Mouse (Mus musculus) heart, embryonic 11.5 days (tissue): Measurements from ENCODE around the gene Pla2g5. TPM values are rescaled to one million over a fixed set of nuclear protein-coding genes. Genes with fewer than 3 reads are reported as not detected.

Experiments
- ATAC-seq: fragments of 200-750 bp; cut with Nextera tagmentation; replicated peaks from 2 replicates; pipeline ENCODE4 v1.8.0; 2017; ENCODE audit warnings: moderate library complexity; ENCODE audit not compliant: insufficient number of reproducible peaks, low FRiP score, low TSS enrichment
- H3K27ac ChIP-seq: fragments of 300-500 bp; sonication (generic); 2 replicates; pipeline ENCODE4 v1.5.1; 2014; ENCODE audit warnings: mild to moderate bottlenecking, low read depth, low read length
- H3K27me3 ChIP-seq: fragments of 300-500 bp; sonication (generic); 2 replicates; pipeline ENCODE4 v1.6.1; 2014; ENCODE audit warnings: mild to moderate bottlenecking, low read length, mixed read lengths; ENCODE audit not compliant: control insufficient read depth, insufficient read depth
- H3K36me3 ChIP-seq: fragments of 300-500 bp; sonication (generic); 2 replicates; pipeline ENCODE4 v1.6.1; 2014; ENCODE audit warnings: mild to moderate bottlenecking, low read length, moderate library complexity, mixed read lengths; ENCODE audit not compliant: control insufficient read depth, insufficient read depth
- H3K4me1 ChIP-seq: fragments of 300-500 bp; sonication (generic); 2 replicates; pipeline ENCODE4 v1.6.1; 2014; ENCODE audit warnings: low read length; ENCODE audit not compliant: control insufficient read depth, insufficient read depth
- H3K4me2 ChIP-seq: fragments of 300-500 bp; sonication (generic); 2 replicates; pipeline ENCODE4 v1.6.1; 2014; ENCODE audit warnings: mild to moderate bottlenecking, moderate library complexity
- H3K4me3 ChIP-seq: fragments of 300-500 bp; sonication (generic); 2 replicates; pipeline ENCODE4 v1.5.1; 2014; ENCODE audit warnings: low read depth, low read length
- H3K9ac ChIP-seq: fragments of 300-500 bp; sonication (generic); 2 replicates; pipeline ENCODE4 v1.6.1; 2014; ENCODE audit warnings: mild to moderate bottlenecking, low read depth, low read length, moderate library complexity
- H3K9me3 ChIP-seq: fragments of 300-500 bp; sonication (generic); replicated peaks from 2 replicates; pipeline ENCODE4 v1.6.1; 2016; ENCODE audit warnings: low read length; ENCODE audit not compliant: control insufficient read depth
- WGBS: fragments of 180-500 bp; shearing (Covaris S2); extraction: QIAGEN DNeasy Blood & Tissue Kit; methylation state at CpG from one replicate; pipeline ENCODE4 v1.1.7; 2014; ENCODE audit not compliant: insufficient replicate concordance; 5-methylcytosine and 5-hydroxymethylcytosine counted together
- polyA plus RNA-seq: library from polyadenylated mRNA; unstranded; fragments of >200 nt; fragmentation: Nextera tagmentation; extraction: Ambion mirVana; gene quantifications from 2 replicates; pipeline ENCODE4 v1.2.1, GENCODE M21; 2014

The Pla2g5 gene
- polyA plus RNA-seq, 1 experiment from 2014 or later: 1.1 TPM

DNA sequence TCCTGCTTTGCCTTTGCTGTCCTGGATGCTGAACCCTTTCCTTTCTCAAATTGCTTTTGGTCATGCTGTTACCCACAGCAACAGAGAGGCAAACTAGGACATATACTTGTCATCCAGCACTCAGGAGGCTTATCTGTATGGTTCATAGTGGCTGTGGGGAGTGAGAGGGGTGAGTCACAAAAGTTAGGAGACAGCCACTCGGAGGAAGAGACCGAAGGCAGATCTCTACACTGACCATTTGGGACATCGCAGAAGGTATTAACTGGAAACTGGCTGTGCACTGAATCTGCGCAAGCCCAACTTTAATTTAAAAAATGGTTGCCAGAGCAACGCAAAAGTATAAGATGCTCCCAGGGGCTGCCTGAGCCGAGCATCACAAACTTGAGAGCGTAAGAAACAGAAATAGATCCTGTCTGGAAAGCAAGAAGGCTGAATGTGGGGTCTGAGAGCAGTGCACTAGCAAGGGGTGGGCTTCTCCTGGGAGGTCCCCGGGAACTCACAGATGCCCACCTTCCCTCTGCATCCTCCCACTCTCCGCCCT is 8.1 kb downstream of the Pla2g5 start:
- Histone ChIP-seq H3K4me3 (no peak overlapping the region), H3K27me3 (no peaks in the 10 kb centered on the region), H3K36me3 (no peaks in the 10 kb centered on the region), H3K4me1 (0 out of 2 replicates have a peak, but pooled peaks cover 4% of the 10 kb centered on the region), H3K9me3 (no peaks in the 10 kb centered on the region), H3K4me2 (no peak overlapping the region), H3K27ac (no peak overlapping the region), H3K9ac (no peak overlapping the region)
- no peak for ATAC-seq
- 74% methylated on average over 9 of the region's 9 CpGs for WGBS

DNA sequence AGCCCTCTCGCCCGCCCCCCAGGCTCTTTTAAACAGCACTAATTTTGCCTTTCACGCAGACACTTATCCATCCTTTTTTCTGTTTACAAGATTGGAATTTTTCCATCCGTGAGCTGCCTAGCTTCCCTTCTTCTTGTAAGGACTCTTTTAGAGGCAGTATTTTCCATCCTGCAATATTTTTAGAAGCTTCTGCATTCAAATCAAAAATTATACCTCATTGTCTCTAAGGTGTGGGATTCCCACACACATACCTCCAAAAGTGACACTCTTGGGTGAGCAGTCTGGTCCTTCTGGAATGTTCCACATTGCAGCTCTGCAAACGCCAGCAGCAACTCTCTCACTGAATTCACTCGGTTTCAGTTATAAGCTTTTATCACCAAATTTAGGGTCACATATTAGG is 10.3 kb downstream of the Pla2g5 start:
- no peak overlapping the region for H3K9ac ChIP-seq
- H3K4me2 ChIP-seq: no peak overlapping the region
- no peaks in the 10 kb centered on the region for H3K36me3 ChIP-seq
- no peak for ATAC-seq
- H3K27ac ChIP-seq: no peak overlapping the region
- WGBS: 65% methylated on average over 6 of the region's 6 CpGs
- no peaks in the 10 kb centered on the region for H3K9me3 ChIP-seq
- H3K4me3 ChIP-seq: no peak overlapping the region
- no peaks in the 10 kb centered on the region for H3K4me1 ChIP-seq
- H3K27me3 ChIP-seq: no peaks in the 10 kb centered on the region

DNA sequence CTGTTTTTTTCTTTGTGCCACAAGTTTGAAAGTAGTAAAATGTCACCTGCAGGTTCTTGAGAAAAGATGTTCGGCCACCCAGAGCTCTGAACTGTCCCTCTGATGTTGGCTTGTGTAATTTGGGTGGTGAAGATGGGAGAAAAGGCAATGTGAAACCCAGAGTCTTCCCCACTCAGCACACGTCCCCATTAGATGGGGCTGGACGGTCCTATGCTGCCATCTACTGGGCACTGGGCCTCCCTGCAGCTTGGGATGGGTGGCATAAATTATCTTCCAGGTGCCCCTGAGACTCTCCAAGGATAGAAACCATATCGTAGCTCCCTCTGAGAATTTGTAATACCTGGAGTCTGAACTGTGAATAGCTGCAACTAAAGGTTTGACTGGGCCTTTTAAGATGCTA is 11.8 kb downstream of the Pla2g5 start:
- Histone ChIP-seq H3K27ac (no peak overlapping the region), H3K27me3 (no peaks in the 10 kb centered on the region), H3K9me3 (no peaks in the 10 kb centered on the region), H3K9ac (no peak overlapping the region), H3K4me2 (no peak overlapping the region), H3K4me3 (no peak overlapping the region), H3K4me1 (no peaks in the 10 kb centered on the region), H3K36me3 (no peaks in the 10 kb centered on the region)
- 4% methylated on average over 4 of the region's 4 CpGs for WGBS
- ATAC-seq: no peak

DNA sequence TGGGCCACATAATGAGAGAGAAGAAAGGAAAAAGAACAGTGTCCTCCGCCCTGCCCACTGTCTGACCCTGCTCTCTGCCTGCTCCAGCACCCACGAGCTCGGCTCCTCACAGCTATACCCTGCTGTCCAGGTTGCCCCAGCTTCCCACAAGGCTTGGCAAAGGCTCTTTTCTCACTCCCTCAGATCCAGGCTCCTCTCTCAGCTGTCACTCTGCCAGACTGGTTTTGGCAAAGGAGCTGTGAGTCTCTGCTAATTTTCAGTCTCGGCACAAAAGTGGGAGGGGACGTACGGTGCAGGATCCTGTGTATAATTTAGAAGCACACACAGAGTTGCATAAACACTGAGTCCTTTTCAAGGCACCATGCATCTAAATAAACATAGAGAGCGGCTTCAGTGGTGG is 21.9 kb downstream of the Pla2g5 start:
- no peak overlapping the region for H3K9ac ChIP-seq
- peaks cover 2% of the 10 kb centered on the region; the same call in 1 of the 2 replicates for H3K9me3 ChIP-seq
- H3K4me3 ChIP-seq: no peak overlapping the region
- H3K27ac ChIP-seq: no peak overlapping the region
- H3K4me1 ChIP-seq: no peaks in the 10 kb centered on the region
- H3K36me3 ChIP-seq: no peaks in the 10 kb centered on the region
- 84% methylated on average over 7 of the region's 7 CpGs for whole genome bisulfite sequencing
- no peak for ATAC-seq
- H3K4me2 ChIP-seq: no peak overlapping the region
- H3K27me3 ChIP-seq: no peaks in the 10 kb centered on the region

DNA sequence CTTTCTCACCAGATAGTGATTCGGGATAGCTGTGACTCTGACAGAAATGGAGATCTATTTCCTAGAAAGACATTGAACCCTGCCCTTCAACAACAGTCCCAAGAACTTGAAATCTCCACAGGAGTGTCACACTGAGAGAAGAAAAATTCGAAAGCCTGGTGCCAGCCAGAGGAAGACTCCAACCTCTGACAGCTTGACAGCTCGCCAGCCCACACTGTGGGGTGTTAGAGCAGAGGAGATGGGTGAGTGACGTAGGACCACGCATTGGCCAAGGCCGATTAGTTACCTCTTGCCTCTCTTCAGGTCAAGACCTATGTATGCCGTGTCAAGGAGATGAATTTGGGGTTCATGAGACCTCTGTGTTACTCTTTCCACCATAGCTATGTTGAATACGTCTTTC is 22.6 kb downstream of the Pla2g5 start:
- H3K4me1 ChIP-seq: no peaks in the 10 kb centered on the region; the same call in 1 of the 2 replicates
- ATAC-seq: no peak
- H3K27me3 ChIP-seq: no peaks in the 10 kb centered on the region
- H3K9me3 ChIP-seq: peaks cover 2% of the 10 kb centered on the region; the same call in 1 of the 2 replicates
- H3K9ac ChIP-seq: no peak overlapping the region
- H3K4me3 ChIP-seq: no peak overlapping the region
- H3K36me3 ChIP-seq: no peaks in the 10 kb centered on the region
- WGBS: 75% methylated on average over 8 of the region's 8 CpGs
- H3K4me2 ChIP-seq: no peak overlapping the region
- no peak overlapping the region for H3K27ac ChIP-seq

DNA sequence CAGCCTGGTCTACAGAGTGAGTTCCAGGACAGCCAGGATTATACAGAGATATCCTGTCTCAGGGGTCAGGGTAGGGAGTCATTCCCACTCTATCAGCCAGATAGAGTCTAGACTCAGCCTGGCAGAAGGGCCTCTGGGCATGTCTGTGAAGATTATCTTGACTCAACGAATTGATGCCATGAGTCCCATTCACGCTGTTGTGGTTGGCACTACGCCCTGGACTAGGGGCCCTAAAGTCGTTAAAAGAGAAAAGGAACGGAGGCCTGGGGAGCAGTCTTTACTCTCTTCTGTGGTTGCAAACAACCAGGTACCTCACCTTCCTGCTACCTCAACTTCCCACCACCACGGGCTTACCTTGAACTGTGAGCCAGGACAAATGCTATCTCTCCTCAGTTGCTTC is 23.5 kb downstream of the Pla2g5 start:
- Histone ChIP-seq H3K4me1 (no peaks in the 10 kb centered on the region; the same call in 1 of the 2 replicates), H3K27me3 (no peaks in the 10 kb centered on the region), H3K27ac (no peak overlapping the region), H3K9me3 (peaks cover 2% of the 10 kb centered on the region; the same call in 1 of the 2 replicates), H3K4me2 (no peak overlapping the region), H3K36me3 (no peaks in the 10 kb centered on the region), H3K4me3 (no peak overlapping the region), H3K9ac (no peak overlapping the region)
- WGBS: 77% methylated on average over 6 of the region's 6 CpGs
- no peak for ATAC-seq

DNA sequence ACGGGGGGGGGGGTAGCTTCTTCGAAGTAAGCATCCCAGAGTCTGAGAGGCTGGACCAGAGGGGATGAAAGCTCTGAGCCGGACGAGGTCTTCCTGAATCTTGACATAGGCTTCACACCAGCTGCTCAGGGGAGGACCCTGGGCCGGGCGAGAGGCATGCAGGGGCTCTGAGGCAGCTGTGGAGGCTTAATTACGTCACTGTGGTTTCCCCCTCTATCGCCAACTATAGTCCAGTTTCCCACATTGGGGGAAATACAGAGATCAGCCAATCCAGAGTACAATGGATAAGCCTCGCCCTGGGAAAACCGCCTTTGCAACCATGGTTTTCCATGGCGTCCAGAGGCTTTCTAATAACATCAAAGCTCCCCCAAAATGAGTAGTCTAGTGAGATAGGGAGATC is 36.1 kb downstream of the Pla2g5 start:
- Histone ChIP-seq H3K9me3 (0 out of 2 replicates have a peak, but pooled peaks cover 3% of the 10 kb centered on the region), H3K4me2 (no peak overlapping the region; the same call in 1 of the 2 replicates), H3K27me3 (peaks cover 5% of the 10 kb centered on the region), H3K36me3 (no peaks in the 10 kb centered on the region), H3K4me3 (no peak overlapping the region), H3K4me1 (peaks cover 2% of the 10 kb centered on the region; the same call in 1 of the 2 replicates), H3K9ac (no peak overlapping the region), H3K27ac (no peak overlapping the region)
- WGBS: 40% methylated on average over 11 of the region's 11 CpGs
- ATAC-seq: no peak

DNA sequence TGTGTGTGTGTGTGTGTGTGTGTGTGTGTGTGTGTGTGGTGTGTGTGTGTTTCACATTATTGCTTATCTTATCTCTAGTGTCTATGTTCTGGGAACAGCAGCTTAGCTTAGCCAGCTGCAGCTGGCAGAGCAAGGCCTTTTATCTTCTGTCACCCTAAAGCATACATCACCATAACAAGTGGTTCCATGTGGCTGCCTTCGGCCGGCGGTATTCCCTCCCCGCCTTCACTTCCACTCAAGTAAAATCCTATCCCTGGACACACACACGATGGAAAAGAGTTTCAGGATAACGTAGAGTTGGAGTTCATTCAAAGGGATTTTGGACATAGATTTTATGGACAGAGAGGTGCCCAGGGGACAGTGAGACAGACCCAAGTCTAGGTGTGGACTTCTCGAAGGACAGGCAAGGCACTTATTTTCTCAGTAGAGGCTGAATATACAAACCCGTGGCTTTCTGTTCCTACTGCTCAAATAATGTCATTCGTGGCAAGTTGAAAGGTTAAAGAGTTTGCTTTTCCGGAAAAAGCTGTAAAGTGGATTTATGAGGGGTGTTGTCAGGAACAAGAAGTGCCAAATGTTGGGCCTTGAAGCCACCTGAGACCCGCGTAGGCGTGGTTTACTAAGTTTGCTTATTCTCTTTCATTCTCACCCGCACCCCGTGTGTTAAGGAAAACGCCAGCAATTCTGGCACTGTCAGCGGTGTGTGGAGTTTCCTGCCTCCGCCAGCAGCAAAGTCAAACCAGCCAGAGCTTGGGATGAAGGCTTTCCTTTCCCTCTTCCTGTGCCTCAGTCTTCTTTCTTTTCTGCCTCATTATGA is 37.3 kb downstream of the Pla2g5 start:
- H3K9ac ChIP-seq: no peak overlapping the region
- H3K36me3 ChIP-seq: no peaks in the 10 kb centered on the region
- WGBS: 31% methylated on average over 18 of the region's 18 CpGs
- peaks cover 5% of the 10 kb centered on the region for H3K27me3 ChIP-seq
- no peak overlapping the region for H3K4me2 ChIP-seq
- 0 out of 2 replicates have a peak, but pooled peaks cover 3% of the 10 kb centered on the region for H3K9me3 ChIP-seq
- H3K4me1 ChIP-seq: peaks cover 2% of the 10 kb centered on the region; the same call in 1 of the 2 replicates
- ATAC-seq: no peak
- H3K27ac ChIP-seq: no peak overlapping the region
- no peak overlapping the region for H3K4me3 ChIP-seq
